Mouse (Mus musculus) erythroblast, embryonic 14.5 days (primary cell): ENCODE results near the gene Fkbp2. TPM values are rescaled to one million over a fixed set of nuclear protein-coding genes. Genes with fewer than 3 reads are reported as not detected.

Experiments used
- H3K27me3 ChIP-seq: 2 replicates; pipeline ENCODE4 v1.6.1; 2012; ENCODE audit warnings: inconsistent platforms; ENCODE audit not compliant: control insufficient read depth
- H3K36me3 ChIP-seq: 2 replicates; pipeline ENCODE4 v1.6.1; 2012; ENCODE audit warnings: mild to moderate bottlenecking, inconsistent platforms; ENCODE audit not compliant: control insufficient read depth
- H3K4me1 ChIP-seq: 2 replicates; pipeline ENCODE4 v1.6.1; 2012; ENCODE audit warnings: inconsistent platforms; ENCODE audit not compliant: control insufficient read depth
- H3K4me3 ChIP-seq: replicated peaks from 2 replicates; pipeline ENCODE3; 2012; ENCODE audit warnings: moderate library complexity, mild to moderate bottlenecking, inconsistent platforms
- H3K9me3 ChIP-seq: 2 replicates; pipeline ENCODE4 v1.6.1; 2012; ENCODE audit warnings: low read length, inconsistent platforms, mixed read lengths; ENCODE audit not compliant: control insufficient read depth
- GATA1 ChIP-seq: IDR thresholded peaks from 2 replicates; pipeline ENCODE4 v1.6.1; 2012; ENCODE audit warnings: low read length, inconsistent platforms, mixed read lengths
- TAL1 ChIP-seq: IDR thresholded peaks from 3 replicates; pipeline ENCODE4 v1.6.1; 2012; ENCODE audit warnings: low read length, inconsistent platforms, mixed read lengths
- polyA plus RNA-seq: library from polyadenylated mRNA; stranded (reverse); fragments of >175 nt; gene quantifications from 2 replicates; pipeline ENCODE4 v1.2.3, GENCODE M21; 2012

Fkbp2 gene
- polyA plus RNA-seq, 1 experiment: 29.1 TPM

DNA sequence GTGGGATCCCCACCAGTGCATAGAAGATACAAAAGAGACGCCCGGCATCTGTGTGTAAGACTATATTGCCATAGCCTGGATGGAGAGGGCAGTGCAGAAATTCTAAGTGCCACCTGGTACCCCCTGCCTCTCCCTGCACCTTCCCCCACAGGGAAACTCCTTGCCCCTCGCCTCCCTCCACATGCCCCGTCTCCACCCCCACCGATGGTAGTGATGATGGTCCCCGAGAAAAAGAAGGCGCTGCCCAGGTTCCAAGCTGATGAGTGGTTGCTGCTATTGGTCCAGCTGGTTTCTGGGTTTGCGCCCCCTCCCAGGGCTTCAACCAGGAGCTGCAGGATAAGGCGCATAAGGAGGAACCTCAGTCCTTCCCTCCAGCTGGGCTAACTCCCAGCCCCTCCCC lies 52.2 kb downstream of the Fkbp2 start:
- H3K27me3 ChIP-seq: peaks cover 97% of the 10 kb centered on the region
- H3K9me3 ChIP-seq: peaks cover 15% of the 10 kb centered on the region
- no peaks in the 10 kb centered on the region for H3K36me3 ChIP-seq
- TF ChIP-seq GATA1 (no peak), TAL1 (no peak)
- H3K4me1 ChIP-seq: peaks cover 22% of the 10 kb centered on the region
- no peak overlapping the region for H3K4me3 ChIP-seq

Other genes starting within 250 kb of the Fkbp2 start
- 0.39 and 0.46 TPM in 2 replicates for gene Rps6ka4, start 139.9 kb downstream of the Fkbp2 start, polyA plus RNA-seq
- 0.25 and 0.27 TPM in 2 replicates for gene Ccdc88b, start 122.3 kb downstream of the Fkbp2 start, polyA plus RNA-seq
- 7.6 and 8.3 TPM in 2 replicates for gene Trmt112, start 70.8 kb downstream of the Fkbp2 start, polyA plus RNA-seq
- gene Prdx5, start 70.4 kb downstream of the Fkbp2 start, polyA plus RNA-seq: 3.8 and 4.5 TPM in 2 replicates
- 0.51 and 0.55 TPM in 2 replicates for gene Esrra, start 58.7 kb downstream of the Fkbp2 start, polyA plus RNA-seq
- gene Catsperz, start 55.1 kb downstream of the Fkbp2 start, polyA plus RNA-seq: not detected in 2 replicates
- not detected in 2 replicates for gene Kcnk4, start 46.0 kb downstream of the Fkbp2 start, polyA plus RNA-seq
- gene Bad, start 38.6 kb downstream of the Fkbp2 start, polyA plus RNA-seq: 4.3 and 6.1 TPM in 2 replicates
- gene Gpr137, start 38.0 kb downstream of the Fkbp2 start, polyA plus RNA-seq: 1.5 and 2.0 TPM in 2 replicates
- 15.6 and 17.4 TPM in 2 replicates for gene Ppp1r14b, start 5.5 kb downstream of the Fkbp2 start, polyA plus RNA-seq
- gene Plcb3, start 4.0 kb downstream of the Fkbp2 start, polyA plus RNA-seq: 0.12 and 0.22 TPM in 2 replicates
- gene Vegfb, start 7.2 kb upstream of the Fkbp2 start, polyA plus RNA-seq: 2.3 and 2.7 TPM in 2 replicates
- gene Dnajc4, start 12.1 kb upstream of the Fkbp2 start, polyA plus RNA-seq: 3.8 and 5.5 TPM in 2 replicates
- 1.1 and 1.8 TPM in 2 replicates for gene Nudt22, start 15.6 kb upstream of the Fkbp2 start, polyA plus RNA-seq
- gene Trpt1, start 15.6 kb upstream of the Fkbp2 start, polyA plus RNA-seq: 0.10 and 0.16 TPM in 2 replicates
- gene Fermt3, start 39.0 kb upstream of the Fkbp2 start, polyA plus RNA-seq: 48.3 and 49.3 TPM in 2 replicates
- 9.2 and 15.0 TPM in 2 replicates for gene Stip1, start 59.5 kb upstream of the Fkbp2 start, polyA plus RNA-seq
- gene Macrod1, start 76.3 kb upstream of the Fkbp2 start, polyA plus RNA-seq: 1.3 and 2.0 TPM in 2 replicates
- gene Flrt1, start 125.2 kb upstream of the Fkbp2 start, polyA plus RNA-seq: 0.01 TPM in 1 of 2 replicates, not detected in the other
- gene Otub1, start 225.8 kb upstream of the Fkbp2 start, polyA plus RNA-seq: 9.4 and 10.1 TPM in 2 replicates
- gene Cox8a, start 237.1 kb upstream of the Fkbp2 start, polyA plus RNA-seq: 63.8 and 69.1 TPM in 2 replicates